Mouse (Mus musculus) myocyte (in vitro differentiated cells): ENCODE measurements around the gene Cd300lb. TPM values are rescaled to one million over a fixed set of nuclear protein-coding genes. Genes with fewer than 3 reads are reported as not detected.
A peak's percentile ranks its signal among the peaks of the same experiment; 100 is the strongest.

Experiments
- H3K27me3 ChIP-seq: one replicate; pipeline ENCODE4 v1.6.1; 2011; ENCODE audit not compliant: control insufficient read depth, insufficient read depth, insufficient read length
- H3K36me3 ChIP-seq: one replicate; pipeline ENCODE4 v1.6.1; 2011; ENCODE audit not compliant: control insufficient read depth, insufficient read depth
- H3K4me2 ChIP-seq: one replicate; pipeline ENCODE4 v1.6.1; 2011; ENCODE audit warnings: low read depth, control low read depth
- H3K4me3 ChIP-seq: one replicate; pipeline ENCODE4 v1.5.1; 2011; ENCODE audit warnings: mild to moderate bottlenecking, control low read depth, moderate library complexity
- H3K79me2 ChIP-seq: one replicate; pipeline ENCODE4 v1.6.1; 2011; ENCODE audit not compliant: control insufficient read depth, insufficient read depth
- H3ac ChIP-seq: one replicate; pipeline ENCODE4 v1.6.1; 2011; ENCODE audit not compliant: control insufficient read depth, insufficient read length
- CEBPB ChIP-seq: IDR thresholded peaks from 2 replicates; pipeline ENCODE4 v1.6.1; 2011; ENCODE audit warnings: mild to moderate bottlenecking, moderate library complexity; ENCODE audit not compliant: poor library complexity, insufficient read depth, severe bottlenecking
- E2F4 ChIP-seq: IDR thresholded peaks from one replicate; pipeline ENCODE4 v1.6.1; 2011; ENCODE audit warnings: mild to moderate bottlenecking, control low read depth, moderate library complexity; ENCODE audit not compliant: insufficient read depth
- MAX ChIP-seq: IDR thresholded peaks from one replicate; pipeline ENCODE4 v1.6.1; 2011; ENCODE audit warnings: low read depth, mild to moderate bottlenecking, control low read depth
- MYOD1 ChIP-seq, 3 experiments: IDR thresholded peaks; one replicate each; pipeline ENCODE4 v1.6.1; 2011; ENCODE audit warnings: control low read depth in 2 of 3, low read depth in 2 of 3, mild to moderate bottlenecking in 2 of 3, moderate library complexity in 1 of 3; ENCODE audit not compliant: insufficient read length in 2 of 3, control insufficient read depth in 1 of 3
- MYOG ChIP-seq, 3 experiments: IDR thresholded peaks; one replicate each; pipeline ENCODE4 v1.6.1; 2011; ENCODE audit warnings: control low read depth in 2 of 3, low read depth in 2 of 3, mild to moderate bottlenecking in 2 of 3; ENCODE audit not compliant: insufficient read length in 2 of 3, control insufficient read depth in 1 of 3, insufficient read depth in 1 of 3
- POLR2A ChIP-seq: IDR thresholded peaks from one replicate; pipeline ENCODE4 v1.6.1; 2011; ENCODE audit warnings: low read depth, mild to moderate bottlenecking, control low read depth, moderate library complexity; ENCODE audit not compliant: insufficient read length
- POLR2AphosphoS2 ChIP-seq: IDR thresholded peaks from one replicate; pipeline ENCODE4 v1.6.1; 2011; ENCODE audit warnings: low read depth, control low read depth; ENCODE audit not compliant: insufficient read length
- REST ChIP-seq: IDR thresholded peaks from one replicate; pipeline ENCODE4 v1.6.1; 2011; ENCODE audit warnings: mild to moderate bottlenecking, control low read depth, moderate library complexity; ENCODE audit not compliant: insufficient read depth, insufficient read length
- SRF ChIP-seq: IDR thresholded peaks from one replicate; pipeline ENCODE4 v1.6.1; 2011; ENCODE audit warnings: low read depth; ENCODE audit not compliant: control insufficient read depth, insufficient read length
- TCF12 ChIP-seq: IDR thresholded peaks from one replicate; pipeline ENCODE4 v1.6.1; 2011; ENCODE audit warnings: mild to moderate bottlenecking, control low read depth; ENCODE audit not compliant: poor library complexity, insufficient read depth, severe bottlenecking
- TCF3 ChIP-seq: IDR thresholded peaks from one replicate; pipeline ENCODE4 v1.6.1; 2011; ENCODE audit warnings: low read depth, control low read depth; ENCODE audit not compliant: insufficient read length
- USF1 ChIP-seq: IDR thresholded peaks from one replicate; pipeline ENCODE4 v1.6.1; 2011; ENCODE audit warnings: low read depth, mild to moderate bottlenecking, control low read depth, moderate library complexity
- polyA plus RNA-seq: library from polyadenylated mRNA; unstranded; fragments of >200 nt; fragmentation: generic; extraction: Trizol; gene quantifications from one replicate; pipeline ENCODE4 v1.2.1, GENCODE M21; 2012; ENCODE audit warnings: missing spikeins

Cd300lb gene
- polyA plus RNA-seq, 1 experiment: 0.11 TPM

DNA sequence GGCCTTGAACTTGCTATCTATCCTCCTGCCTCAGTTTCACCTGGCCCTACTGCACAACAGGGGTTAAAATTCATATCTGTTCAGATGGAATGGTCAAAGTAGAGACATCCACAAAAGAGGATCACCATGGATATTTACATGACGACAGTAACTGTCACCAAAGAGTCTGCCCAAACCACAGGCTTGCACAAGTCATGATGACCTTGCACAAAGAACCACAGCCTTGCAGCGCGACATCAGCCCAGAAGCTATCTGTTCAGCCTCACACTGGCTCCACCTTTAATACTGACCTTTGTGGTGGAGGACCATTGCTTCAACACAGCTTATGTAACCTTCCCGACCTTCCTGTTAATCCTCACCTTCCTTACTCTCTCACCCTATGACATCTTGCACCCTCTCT is 26.6 kb downstream of the Cd300lb start:
- H3ac ChIP-seq: no peak overlapping the region
- H3K4me2 ChIP-seq: no peak overlapping the region
- H3K36me3 ChIP-seq: no peaks in the 10 kb centered on the region
- H3K4me3 ChIP-seq: no peak overlapping the region
- no peak for TF ChIP-seq USF1
- TF ChIP-seq POLR2AphosphoS2: no peak
- no peak for TF ChIP-seq MYOD1 (IDR thresholded peaks at IDR 0.05; ENCODE audit: control insufficient read depth in 1 of 3, insufficient read length in 2 of 3, low read depth in 2 of 3)
- TF ChIP-seq TCF3: no peak
- no peak for TF ChIP-seq MAX
- no peak for TF ChIP-seq MYOG (IDR thresholded peaks at IDR 0.05; ENCODE audit: control insufficient read depth in 1 of 3, insufficient read depth in 1 of 3, insufficient read length in 2 of 3, low read depth in 2 of 3)
- no peak for TF ChIP-seq E2F4
- H3K79me2 ChIP-seq: no peaks in the 10 kb centered on the region
- no peaks in the 10 kb centered on the region for H3K27me3 ChIP-seq

GRCm38 (mm10) chr11:114903224-114903623 is 31.0 kb downstream of the Cd300lb start:
- no peak overlapping the region for H3ac ChIP-seq
- H3K27me3 ChIP-seq: no peaks in the 10 kb centered on the region
- H3K4me2 ChIP-seq: peak overlapping the region; percentile 44
- no peaks in the 10 kb centered on the region for H3K79me2 ChIP-seq
- H3K4me3 ChIP-seq: no peak overlapping the region
- TF ChIP-seq MAX (no peak), TCF12 (no peak), POLR2A (no peak), MYOD1 (IDR thresholded peaks at IDR 0.05; ENCODE audit: control insufficient read depth in 1 of 3, insufficient read length in 2 of 3, low read depth in 2 of 3) (no peak), USF1 (no peak), TCF3 (no peak), REST (no peak), SRF (no peak), MYOG (IDR thresholded peaks at IDR 0.05; ENCODE audit: control insufficient read depth in 1 of 3, insufficient read depth in 1 of 3, insufficient read length in 2 of 3, low read depth in 2 of 3) (no peak), CEBPB (no peak), POLR2AphosphoS2 (no peak), E2F4 (no peak)
- H3K36me3 ChIP-seq: no peaks in the 10 kb centered on the region

GRCm38 (mm10) chr11:114898026-114898425 is 36.2 kb downstream of the Cd300lb start:
- no peaks in the 10 kb centered on the region for H3K27me3 ChIP-seq
- no peak overlapping the region for H3K4me3 ChIP-seq
- TF ChIP-seq POLR2AphosphoS2: no peak
- peak; percentile 15 for TF ChIP-seq USF1
- TF ChIP-seq SRF: no peak
- no peak for TF ChIP-seq CEBPB
- TF ChIP-seq POLR2A: no peak
- no peak for TF ChIP-seq MYOG (IDR thresholded peaks at IDR 0.05; ENCODE audit: control insufficient read depth in 1 of 3, insufficient read depth in 1 of 3, insufficient read length in 2 of 3, low read depth in 2 of 3)
- no peak overlapping the region for H3ac ChIP-seq
- H3K79me2 ChIP-seq: no peaks in the 10 kb centered on the region
- H3K36me3 ChIP-seq: no peaks in the 10 kb centered on the region
- H3K4me2 ChIP-seq: no peak overlapping the region

GRCm38 (mm10) chr11:114896085-114896484 is 38.1 kb downstream of the Cd300lb start:
- no peak overlapping the region for H3K4me2 ChIP-seq
- TF ChIP-seq REST (no peak), POLR2AphosphoS2 (no peak), E2F4 (no peak), USF1 (no peak), TCF12 (no peak), CEBPB (no peak), MAX (no peak), SRF (no peak), MYOG (IDR thresholded peaks at IDR 0.05; ENCODE audit: control insufficient read depth in 1 of 3, insufficient read depth in 1 of 3, insufficient read length in 2 of 3, low read depth in 2 of 3) (no peak), POLR2A (no peak), TCF3 (no peak), MYOD1 (IDR thresholded peaks at IDR 0.05; ENCODE audit: control insufficient read depth in 1 of 3, insufficient read length in 2 of 3, low read depth in 2 of 3) (no peak)

GRCm38 (mm10) chr11:114890542-114890941 is 43.6 kb downstream of the Cd300lb start:
- Histone ChIP-seq H3K79me2 (no peaks in the 10 kb centered on the region), H3K4me2 (peak overlapping the region; percentile 18), H3K27me3 (no peaks in the 10 kb centered on the region), H3K4me3 (no peak overlapping the region), H3ac (no peak overlapping the region), H3K36me3 (no peaks in the 10 kb centered on the region)
- peak in 2 of 3 experiments; percentile 27 to 60 for TF ChIP-seq MYOG (IDR thresholded peaks at IDR 0.05; ENCODE audit: control insufficient read depth in 1 of 3, insufficient read depth in 1 of 3, insufficient read length in 2 of 3, low read depth in 2 of 3)
- peak in 1 of 3 experiments; percentile 26 for TF ChIP-seq MYOD1 (IDR thresholded peaks at IDR 0.05; ENCODE audit: control insufficient read depth in 1 of 3, insufficient read length in 2 of 3, low read depth in 2 of 3)
- TF ChIP-seq CEBPB: no peak

More at GRCm38 (mm10) chr11:114896085-114896484, 38.1 kb downstream of the Cd300lb start:
- Histone ChIP-seq H3K27me3 (no peaks in the 10 kb centered on the region), H3K36me3 (no peaks in the 10 kb centered on the region), H3K79me2 (no peaks in the 10 kb centered on the region), H3ac (no peak overlapping the region), H3K4me3 (no peak overlapping the region)
